Mouse (Mus musculus): ENCODE measurements around the gene Ndufb7. TPM values are rescaled to one million over a fixed set of nuclear protein-coding genes. Genes with fewer than 3 reads are reported as not detected.

The Ndufb7 gene
- polyA plus RNA-seq, 1 experiment from 2014 or later = 356 TPM

DNA sequence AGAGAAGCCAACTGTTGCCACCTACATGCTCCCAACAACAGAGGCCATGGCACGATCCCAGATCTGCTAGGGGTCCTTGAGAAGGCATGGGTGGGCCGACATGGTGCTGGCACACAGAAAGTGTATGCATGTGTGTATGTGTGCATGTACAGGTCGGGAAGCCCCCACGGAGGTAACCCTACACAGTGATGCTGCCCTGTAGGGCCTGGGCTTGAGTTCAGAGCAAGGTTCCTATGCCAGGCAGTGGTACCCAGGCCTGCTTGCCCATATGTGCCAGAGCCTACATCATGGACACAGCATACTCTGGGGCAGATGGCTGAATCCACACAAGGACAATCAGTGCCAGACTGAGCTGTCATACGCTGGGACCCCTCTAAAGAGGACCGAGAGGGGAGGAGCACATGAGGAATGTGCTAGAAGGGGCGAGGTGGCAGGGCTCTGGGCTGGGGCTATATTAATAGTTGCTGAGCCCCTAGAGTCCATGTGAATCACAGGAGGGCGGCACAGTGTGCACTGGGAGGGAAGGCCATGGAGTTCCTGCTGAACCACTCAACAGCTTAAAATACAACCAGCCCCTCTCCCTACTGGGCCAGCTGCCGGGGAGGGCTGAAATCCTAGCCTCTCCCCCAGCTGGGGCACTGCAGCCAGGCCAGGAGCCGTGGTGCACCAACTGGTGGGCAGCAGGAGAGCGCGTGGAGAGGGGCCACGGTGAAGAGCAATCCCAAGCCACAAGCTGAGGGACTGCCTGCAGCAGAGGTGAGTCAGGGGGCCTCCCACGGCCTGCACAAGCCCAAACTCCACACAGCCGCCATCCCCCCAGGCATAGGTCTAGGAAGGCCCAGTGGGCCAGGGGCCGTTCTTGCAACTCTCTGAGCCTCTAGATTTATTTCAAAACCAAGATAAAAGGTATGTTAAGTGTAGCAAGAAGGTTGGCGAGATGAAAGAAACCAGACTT lies 9.4 kb downstream of the Ndufb7 start:
- H3K36me3 ChIP-seq (ENCODE audit: insufficient read depth, low read length) = peaks cover 23% of the 10 kb centered on the region
- H3K9me3 ChIP-seq (ENCODE audit: low read length) = no peaks in the 10 kb centered on the region
- H3K27me3 ChIP-seq (ENCODE audit: insufficient read depth, low read length) = no peaks in the 10 kb centered on the region
- H3K4me3 ChIP-seq (ENCODE audit: low read length) = no peak overlapping the region
- peaks cover 60% of the 10 kb centered on the region for H3K4me1 ChIP-seq (ENCODE audit: insufficient read depth, low read length)
- peak overlapping the region; percentile 69 for H3K27ac ChIP-seq (ENCODE audit: low read length)
- no peak overlapping the region for H3K4me2 ChIP-seq (replicated peaks; ENCODE audit: low read depth, low read length)
- H3K9ac ChIP-seq (replicated peaks; ENCODE audit: low read length) = peak overlapping the region; percentile 35; the same call in 1 of the 2 replicates
- 47% methylated on average over 17 of the region's 17 CpGs for WGBS
- peak; percentile 24 for ATAC-seq (ENCODE audit: low FRiP score, low TSS enrichment)

DNA sequence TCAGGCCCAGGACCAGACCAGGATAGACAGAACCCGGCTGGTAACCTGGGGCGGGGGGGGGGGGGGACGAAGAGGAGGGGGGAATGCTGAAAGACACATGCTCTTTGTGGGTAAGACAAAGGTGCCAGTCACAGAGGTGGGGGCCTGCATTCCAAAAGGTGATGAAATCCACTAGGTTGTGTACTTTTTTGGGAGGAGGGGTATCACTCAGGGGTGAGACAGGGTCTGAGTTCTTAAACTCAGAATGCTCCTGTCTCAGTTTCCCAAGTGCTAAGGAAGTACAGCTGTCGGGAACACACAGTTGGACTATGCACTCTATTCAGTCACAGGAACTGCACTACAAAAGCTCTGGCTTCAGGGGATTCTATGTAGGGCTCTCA lies 10.0 kb downstream of the Ndufb7 start:
- Histone ChIP-seq H3K36me3 (ENCODE audit: insufficient read depth, low read length) (peaks cover 18% of the 10 kb centered on the region), H3K4me3 (ENCODE audit: low read length) (no peak overlapping the region), H3K27ac (ENCODE audit: low read length) (peak overlapping the region; percentile 69), H3K9ac (replicated peaks; ENCODE audit: low read length) (0 out of 2 replicates have a peak overlapping the region, but pooled peaks have one; percentile 35), H3K27me3 (ENCODE audit: insufficient read depth, low read length) (no peaks in the 10 kb centered on the region), H3K4me2 (replicated peaks; ENCODE audit: low read depth, low read length) (no peak overlapping the region), H3K4me1 (ENCODE audit: insufficient read depth, low read length) (peaks cover 65% of the 10 kb centered on the region), H3K9me3 (ENCODE audit: low read length) (no peaks in the 10 kb centered on the region)
- ATAC-seq (ENCODE audit: low FRiP score, low TSS enrichment) = no peak
- 37% methylated on average over 2 of the region's 4 CpGs for WGBS

DNA sequence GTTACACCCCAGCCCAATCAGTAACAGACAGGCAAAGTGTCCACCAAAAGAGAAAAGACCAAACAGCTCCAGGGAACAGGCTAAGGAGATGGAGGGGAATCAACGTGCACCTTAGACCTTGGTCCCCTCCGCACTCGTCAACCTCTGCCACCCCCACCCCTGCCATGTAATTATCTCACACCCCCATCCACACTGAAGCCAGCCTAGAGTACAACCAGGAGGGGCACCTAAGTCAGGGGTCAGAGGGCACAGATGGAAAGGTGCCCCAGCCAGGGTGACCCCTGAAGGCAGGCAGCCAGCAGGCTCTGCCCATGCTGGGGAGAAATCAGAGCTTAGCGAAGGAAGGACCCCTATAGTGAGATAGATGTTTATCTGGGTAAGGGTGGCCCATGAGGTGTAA lies 10.4 kb downstream of the Ndufb7 start:
- no peak for ATAC-seq (ENCODE audit: low FRiP score, low TSS enrichment)
- Histone ChIP-seq H3K4me2 (replicated peaks; ENCODE audit: low read depth, low read length) (no peak overlapping the region), H3K4me1 (ENCODE audit: insufficient read depth, low read length) (peaks cover 66% of the 10 kb centered on the region)

DNA sequence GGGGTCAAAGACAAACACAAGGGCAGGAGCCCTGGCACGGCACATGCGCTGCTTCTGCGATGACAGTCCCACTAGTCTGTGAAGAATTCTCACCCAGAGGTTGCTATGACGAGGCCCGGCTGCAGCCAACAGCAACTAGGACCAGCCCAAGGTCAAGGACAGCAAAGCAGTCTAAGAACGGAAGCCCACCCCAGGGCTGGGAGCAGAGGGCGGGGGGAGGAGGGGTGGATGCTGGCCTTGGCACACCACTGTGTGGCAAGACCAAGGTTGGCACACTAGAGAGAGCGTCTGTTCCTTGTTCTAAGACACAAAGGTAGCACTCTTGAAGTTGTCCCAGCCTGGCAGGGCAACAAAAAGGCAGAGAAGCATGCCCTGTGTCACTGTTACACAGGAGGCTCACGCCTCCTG lies 10.9 kb downstream of the Ndufb7 start:
- Histone ChIP-seq H3K9me3 (ENCODE audit: low read length) (no peaks in the 10 kb centered on the region), H3K36me3 (ENCODE audit: insufficient read depth, low read length) (peaks cover 10% of the 10 kb centered on the region; the same call in 1 of the 2 replicates), H3K27me3 (ENCODE audit: insufficient read depth, low read length) (no peaks in the 10 kb centered on the region), H3K27ac (ENCODE audit: low read length) (peak overlapping the region; percentile 48), H3K4me3 (ENCODE audit: low read length) (no peak overlapping the region), H3K4me2 (replicated peaks; ENCODE audit: low read depth, low read length) (no peak overlapping the region), H3K9ac (replicated peaks; ENCODE audit: low read length) (no peak overlapping the region), H3K4me1 (ENCODE audit: insufficient read depth, low read length) (peaks cover 66% of the 10 kb centered on the region)
- ATAC-seq (ENCODE audit: low FRiP score, low TSS enrichment) = no peak
- WGBS = 41% methylated on average over 9 of the region's 9 CpGs

More for the DNA sequence above, 10.4 kb downstream of the Ndufb7 start:
- Histone ChIP-seq H3K27me3 (ENCODE audit: insufficient read depth, low read length) (no peaks in the 10 kb centered on the region), H3K36me3 (ENCODE audit: insufficient read depth, low read length) (peaks cover 14% of the 10 kb centered on the region), H3K4me3 (ENCODE audit: low read length) (no peak overlapping the region), H3K9me3 (ENCODE audit: low read length) (no peaks in the 10 kb centered on the region), H3K9ac (replicated peaks; ENCODE audit: low read length) (no peak overlapping the region), H3K27ac (ENCODE audit: low read length) (peak overlapping the region; percentile 48)
- 40% methylated on average over 4 of the region's 4 CpGs for WGBS

DNA sequence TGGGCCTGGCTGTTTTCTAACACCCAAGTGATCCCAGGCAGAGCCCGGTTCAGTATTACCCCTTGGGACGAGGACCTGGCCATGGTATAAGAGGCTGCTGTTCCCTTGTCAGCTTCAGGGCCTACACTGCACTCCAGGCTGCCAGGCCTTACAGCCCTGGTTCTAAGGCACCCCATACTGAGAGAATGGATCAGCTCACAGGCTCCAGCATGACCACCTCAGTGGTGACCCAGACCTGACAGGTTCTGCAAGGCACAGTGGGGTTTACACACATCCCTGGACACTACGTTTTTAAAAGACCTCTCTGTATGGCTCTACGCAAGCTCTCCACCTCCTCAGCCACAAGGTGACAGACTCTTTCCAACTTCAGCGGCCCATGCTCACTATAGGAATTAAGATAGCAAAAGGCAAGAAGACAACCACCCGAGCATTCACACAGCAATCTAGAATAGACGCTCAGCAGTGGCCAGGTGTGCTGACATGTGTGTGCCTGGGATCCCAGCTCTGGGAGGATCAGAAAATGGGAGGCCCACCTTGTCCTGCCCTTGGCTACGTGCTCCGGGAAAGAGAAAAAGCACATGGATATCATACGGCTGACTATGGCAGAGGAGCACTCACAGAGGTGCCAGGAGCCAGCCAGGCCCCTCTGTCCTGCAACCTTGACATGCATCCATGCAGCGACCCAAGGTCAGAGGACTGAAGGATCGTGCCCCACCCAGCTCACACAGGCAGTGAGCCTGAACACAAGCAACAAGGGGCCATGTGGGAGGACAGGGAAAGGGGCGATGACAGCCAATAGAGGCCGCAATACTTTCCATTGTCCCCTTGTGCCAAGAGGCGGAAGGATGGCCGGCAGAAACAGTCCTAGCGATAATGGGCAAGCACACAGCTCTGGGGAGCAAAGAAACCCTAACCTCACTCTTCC lies 11.9 kb downstream of the Ndufb7 start:
- Histone ChIP-seq H3K36me3 (ENCODE audit: insufficient read depth, low read length) (no peaks in the 10 kb centered on the region), H3K4me2 (replicated peaks; ENCODE audit: low read depth, low read length) (no peak overlapping the region), H3K9me3 (ENCODE audit: low read length) (no peaks in the 10 kb centered on the region), H3K27ac (ENCODE audit: low read length) (peak overlapping the region; percentile 55), H3K4me3 (ENCODE audit: low read length) (no peak overlapping the region), H3K27me3 (ENCODE audit: insufficient read depth, low read length) (no peaks in the 10 kb centered on the region), H3K9ac (replicated peaks; ENCODE audit: low read length) (peak overlapping the region; percentile 43), H3K4me1 (ENCODE audit: insufficient read depth, low read length) (peaks cover 71% of the 10 kb centered on the region)
- 58% methylated on average over 17 of the region's 17 CpGs for WGBS
- ATAC-seq (ENCODE audit: low FRiP score, low TSS enrichment) = no peak

DNA sequence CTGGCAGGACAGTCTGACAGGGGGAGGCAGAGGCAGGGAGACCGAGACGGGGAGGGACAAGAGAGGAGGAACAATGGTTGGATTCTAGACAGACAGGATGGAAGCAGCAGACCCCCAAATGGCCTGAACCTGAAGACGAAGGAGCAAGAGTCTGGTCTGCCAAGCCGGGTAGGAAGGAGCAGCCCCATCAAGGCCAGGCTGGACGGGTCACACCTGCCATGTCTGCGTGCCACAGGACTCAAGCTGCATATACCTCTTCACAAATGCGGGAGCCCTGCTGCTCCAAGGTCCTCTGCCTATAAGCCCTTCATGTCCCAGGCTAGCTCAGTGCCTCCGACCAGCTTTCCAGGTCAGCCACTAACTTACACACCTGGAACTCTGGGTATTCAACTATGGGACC lies 13.2 kb downstream of the Ndufb7 start:
- H3K9ac ChIP-seq (replicated peaks; ENCODE audit: low read length) = peak overlapping the region; percentile 43; the same call in 1 of the 2 replicates
- no peak overlapping the region for H3K27ac ChIP-seq (ENCODE audit: low read length)
- H3K4me1 ChIP-seq (ENCODE audit: insufficient read depth, low read length) = peaks cover 60% of the 10 kb centered on the region
- no peak overlapping the region for H3K4me3 ChIP-seq (ENCODE audit: low read length)
- ATAC-seq (ENCODE audit: low FRiP score, low TSS enrichment) = no peak
- 89% methylated on average over 8 of the region's 8 CpGs for WGBS
- no peaks in the 10 kb centered on the region for H3K27me3 ChIP-seq (ENCODE audit: insufficient read depth, low read length)
- no peaks in the 10 kb centered on the region for H3K9me3 ChIP-seq (ENCODE audit: low read length)
- H3K36me3 ChIP-seq (ENCODE audit: insufficient read depth, low read length) = 0 out of 2 replicates have a peak, but pooled peaks cover 4% of the 10 kb centered on the region
- H3K4me2 ChIP-seq (replicated peaks; ENCODE audit: low read depth, low read length) = no peak overlapping the region

DNA sequence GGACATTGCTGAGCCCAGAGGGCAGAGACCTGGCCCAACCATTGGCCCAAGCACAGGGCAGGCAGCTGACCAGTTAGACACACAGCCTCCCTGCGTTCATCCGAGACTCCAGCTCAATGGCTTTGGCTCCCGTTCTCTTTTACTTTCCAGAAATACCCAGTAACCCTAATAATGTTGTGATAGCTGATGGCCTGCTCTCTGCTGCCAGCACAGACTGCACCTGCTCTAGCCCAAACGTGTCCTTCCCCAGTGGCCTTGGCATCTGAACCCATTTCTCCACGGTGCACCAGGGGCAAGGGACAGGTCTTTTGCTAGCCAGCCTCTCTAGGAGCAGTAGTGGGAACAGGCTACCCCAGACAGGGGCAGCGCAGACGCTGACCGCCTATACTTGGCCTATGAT lies 14.4 kb downstream of the Ndufb7 start:
- Histone ChIP-seq H3K9ac (replicated peaks; ENCODE audit: low read length) (no peak overlapping the region), H3K9me3 (ENCODE audit: low read length) (no peaks in the 10 kb centered on the region), H3K4me1 (ENCODE audit: insufficient read depth, low read length) (peaks cover 49% of the 10 kb centered on the region), H3K4me2 (replicated peaks; ENCODE audit: low read depth, low read length) (no peak overlapping the region), H3K36me3 (ENCODE audit: insufficient read depth, low read length) (0 out of 2 replicates have a peak, but pooled peaks cover 4% of the 10 kb centered on the region), H3K27me3 (ENCODE audit: insufficient read depth, low read length) (no peaks in the 10 kb centered on the region), H3K4me3 (ENCODE audit: low read length) (no peak overlapping the region), H3K27ac (ENCODE audit: low read length) (0 out of 2 replicates have a peak overlapping the region, but pooled peaks have one; percentile 27)
- no peak for ATAC-seq (ENCODE audit: low FRiP score, low TSS enrichment)
- WGBS = 72% methylated on average over 8 of the region's 8 CpGs

DNA sequence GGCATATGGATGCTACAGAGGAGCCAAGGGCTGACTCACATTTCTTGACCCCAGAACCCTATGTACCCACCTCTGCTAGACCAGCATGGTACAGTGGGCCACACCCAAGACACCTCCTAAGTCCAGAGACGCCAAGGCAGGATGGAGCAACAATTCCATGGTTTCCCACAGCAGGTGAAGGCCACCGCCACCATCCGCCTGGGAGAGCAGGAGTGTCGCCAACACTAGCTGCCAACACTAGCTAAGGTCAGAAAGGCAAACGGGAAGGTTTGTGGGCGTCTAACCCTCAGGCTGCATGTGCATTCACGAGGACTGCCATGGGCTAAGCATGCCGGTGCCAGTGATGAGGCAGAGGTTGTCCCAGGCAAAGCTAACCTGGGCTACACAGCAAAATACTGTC lies 15.8 kb downstream of the Ndufb7 start:
- no peak overlapping the region for H3K27ac ChIP-seq (ENCODE audit: low read length)
- no peak overlapping the region for H3K9ac ChIP-seq (replicated peaks; ENCODE audit: low read length)
- 0 out of 2 replicates have a peak, but pooled peaks cover 4% of the 10 kb centered on the region for H3K36me3 ChIP-seq (ENCODE audit: insufficient read depth, low read length)
- no peaks in the 10 kb centered on the region for H3K9me3 ChIP-seq (ENCODE audit: low read length)
- H3K27me3 ChIP-seq (ENCODE audit: insufficient read depth, low read length) = no peaks in the 10 kb centered on the region
- H3K4me2 ChIP-seq (replicated peaks; ENCODE audit: low read depth, low read length) = no peak overlapping the region
- H3K4me3 ChIP-seq (ENCODE audit: low read length) = no peak overlapping the region
- no peak for ATAC-seq (ENCODE audit: low FRiP score, low TSS enrichment)
- 83% methylated on average over 8 of the region's 8 CpGs for WGBS
- H3K4me1 ChIP-seq (ENCODE audit: insufficient read depth, low read length) = peaks cover 35% of the 10 kb centered on the region

DNA sequence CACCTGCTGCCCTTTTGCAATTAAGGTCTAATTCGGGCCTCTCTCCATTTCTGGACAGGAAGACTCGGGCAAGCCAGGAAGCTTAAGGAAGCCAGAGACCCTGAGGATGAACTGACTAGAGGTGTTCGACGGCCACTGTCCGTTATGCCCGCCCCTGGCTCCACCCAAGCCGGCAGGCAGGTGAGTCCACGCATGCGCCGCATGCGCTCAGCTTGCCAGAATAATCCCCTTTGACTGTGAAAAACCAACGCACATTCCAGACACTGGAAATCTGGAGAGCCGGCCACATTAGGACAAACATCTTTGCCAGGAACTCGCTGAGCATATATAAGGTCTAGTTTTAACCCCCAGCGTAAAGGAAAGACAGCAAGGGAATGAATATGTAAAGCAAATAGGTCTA lies 16.8 kb downstream of the Ndufb7 start:
- H3K4me1 ChIP-seq (ENCODE audit: insufficient read depth, low read length) = peaks cover 36% of the 10 kb centered on the region
- no peak overlapping the region for H3K27ac ChIP-seq (ENCODE audit: low read length)
- H3K9ac ChIP-seq (replicated peaks; ENCODE audit: low read length) = no peak overlapping the region
- 0 out of 2 replicates have a peak, but pooled peaks cover 4% of the 10 kb centered on the region for H3K36me3 ChIP-seq (ENCODE audit: insufficient read depth, low read length)
- H3K27me3 ChIP-seq (ENCODE audit: insufficient read depth, low read length) = no peaks in the 10 kb centered on the region
- no peak for ATAC-seq (ENCODE audit: low FRiP score, low TSS enrichment)
- no peak overlapping the region for H3K4me3 ChIP-seq (ENCODE audit: low read length)
- H3K4me2 ChIP-seq (replicated peaks; ENCODE audit: low read depth, low read length) = no peak overlapping the region
- 86% methylated on average over 15 of the region's 15 CpGs for WGBS
- no peaks in the 10 kb centered on the region for H3K9me3 ChIP-seq (ENCODE audit: low read length)
